Mouse (Mus musculus): Measurements from ENCODE around the gene Zfp362.

The Zfp362 gene

GRCm38 (mm10) chr4:128805150-128806042 is 449 bp downstream of the Zfp362 start:
- peak overlapping the region; percentile 79 for H3K4me3 ChIP-seq (replicated peaks; ENCODE audit: low read length)
- H3K4me1 ChIP-seq (replicated peaks; ENCODE audit: low read depth, low read length): peaks cover 42% of the 10 kb centered on the region
- H3K36me3 ChIP-seq (ENCODE audit: insufficient read depth, low read length): no peaks in the 10 kb centered on the region
- no peaks in the 10 kb centered on the region for H3K9me3 ChIP-seq (ENCODE audit: low read length)
- TF ChIP-seq NANOG (IDR thresholded peaks at IDR 0.05; ENCODE audit: borderline replicate concordance, low read length): no peak
- TF ChIP-seq POU5F1 (IDR thresholded peaks at IDR 0.05; ENCODE audit: borderline replicate concordance, low read length): no peak
- TF ChIP-seq CTCF (conservative IDR thresholded peaks at IDR 0.05; ENCODE audit: low read length): no peak
- H3K27me3 ChIP-seq (ENCODE audit: insufficient read depth, low read length): peaks cover 61% of the 10 kb centered on the region

DNA sequence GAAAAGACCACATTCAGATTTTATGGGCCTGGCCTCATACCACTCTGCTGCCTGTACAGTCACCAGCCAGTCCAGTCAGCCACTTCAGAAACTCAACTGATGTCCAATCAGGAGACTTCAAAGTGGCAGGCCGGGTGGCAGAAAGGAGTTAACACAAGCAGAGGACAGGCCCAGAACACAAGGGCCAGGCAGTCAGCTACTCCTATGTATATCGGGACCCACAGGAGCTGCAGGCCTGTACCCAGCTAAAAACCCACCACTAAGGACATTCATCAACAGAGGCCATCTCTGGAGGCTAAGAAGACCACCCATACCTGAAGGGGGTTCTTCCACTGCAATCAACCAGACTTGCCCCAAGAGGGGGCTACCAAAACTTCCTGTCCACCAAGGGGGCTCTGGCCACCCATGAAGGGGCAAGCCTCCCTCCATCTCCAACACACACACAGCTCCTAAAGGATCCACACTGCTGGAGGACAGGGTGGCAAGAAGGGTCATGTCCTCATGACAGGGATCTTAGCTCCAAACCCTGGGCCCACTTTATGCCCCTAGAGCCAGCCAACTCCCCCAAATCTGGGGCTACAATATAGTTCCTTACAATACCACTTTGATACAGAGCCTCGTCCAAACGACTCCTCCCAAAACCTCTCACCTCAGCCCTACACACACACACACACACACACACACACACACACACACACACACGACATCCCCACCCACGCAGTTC is 1.3 kb downstream of the Zfp362 start:
- TF ChIP-seq CTCF (conservative IDR thresholded peaks at IDR 0.05; ENCODE audit: low read length) (no peak), POU5F1 (IDR thresholded peaks at IDR 0.05; ENCODE audit: borderline replicate concordance, low read length) (no peak), NANOG (IDR thresholded peaks at IDR 0.05; ENCODE audit: borderline replicate concordance, low read length) (no peak)
- Histone ChIP-seq H3K36me3 (ENCODE audit: insufficient read depth, low read length) (no peaks in the 10 kb centered on the region), H3K4me1 (replicated peaks; ENCODE audit: low read depth, low read length) (peaks cover 40% of the 10 kb centered on the region), H3K9me3 (ENCODE audit: low read length) (no peaks in the 10 kb centered on the region), H3K27me3 (ENCODE audit: insufficient read depth, low read length) (peaks cover 63% of the 10 kb centered on the region), H3K4me3 (replicated peaks; ENCODE audit: low read length) (peak overlapping the region; percentile 79; the same call in 1 of the 2 replicates)

GRCm38 (mm10) chr4:128803569-128803968 is 2.3 kb downstream of the Zfp362 start:
- H3K9me3 ChIP-seq (ENCODE audit: low read length): no peaks in the 10 kb centered on the region
- TF ChIP-seq CTCF (conservative IDR thresholded peaks at IDR 0.05; ENCODE audit: low read length) (no peak), POU5F1 (IDR thresholded peaks at IDR 0.05; ENCODE audit: borderline replicate concordance, low read length) (no peak), NANOG (IDR thresholded peaks at IDR 0.05; ENCODE audit: borderline replicate concordance, low read length) (no peak)
- no peaks in the 10 kb centered on the region for H3K36me3 ChIP-seq (ENCODE audit: insufficient read depth, low read length)
- H3K4me1 ChIP-seq (replicated peaks; ENCODE audit: low read depth, low read length): peaks cover 47% of the 10 kb centered on the region
- H3K27me3 ChIP-seq (ENCODE audit: insufficient read depth, low read length): peaks cover 69% of the 10 kb centered on the region
- no peak overlapping the region for H3K4me3 ChIP-seq (replicated peaks; ENCODE audit: low read length)

- TF ChIP-seq NANOG (IDR thresholded peaks at IDR 0.05; ENCODE audit: borderline replicate concordance, low read length) (no peak), POU5F1 (IDR thresholded peaks at IDR 0.05; ENCODE audit: borderline replicate concordance, low read length) (no peak), CTCF (conservative IDR thresholded peaks at IDR 0.05; ENCODE audit: low read length) (no peak)
- Histone ChIP-seq H3K36me3 (ENCODE audit: insufficient read depth, low read length) (no peaks in the 10 kb centered on the region), H3K4me1 (replicated peaks; ENCODE audit: low read depth, low read length) (peaks cover 46% of the 10 kb centered on the region), H3K27me3 (ENCODE audit: insufficient read depth, low read length) (peaks cover 60% of the 10 kb centered on the region), H3K4me3 (replicated peaks; ENCODE audit: low read length) (no peak overlapping the region), H3K9me3 (ENCODE audit: low read length) (no peaks in the 10 kb centered on the region)
These were observed 4.0 kb downstream of the Zfp362 start for GRCm38 (mm10) chr4:128801675-128802465.

GRCm38 (mm10) chr4:128796788-128797187 is 9.1 kb downstream of the Zfp362 start:
- H3K9me3 ChIP-seq (ENCODE audit: low read length): no peaks in the 10 kb centered on the region
- peaks cover 42% of the 10 kb centered on the region for H3K4me1 ChIP-seq (replicated peaks; ENCODE audit: low read depth, low read length)
- peaks cover 30% of the 10 kb centered on the region for H3K27me3 ChIP-seq (ENCODE audit: insufficient read depth, low read length)
- H3K36me3 ChIP-seq (ENCODE audit: insufficient read depth, low read length): no peaks in the 10 kb centered on the region
- TF ChIP-seq POU5F1 (IDR thresholded peaks at IDR 0.05; ENCODE audit: borderline replicate concordance, low read length) (no peak), NANOG (IDR thresholded peaks at IDR 0.05; ENCODE audit: borderline replicate concordance, low read length) (no peak), CTCF (conservative IDR thresholded peaks at IDR 0.05; ENCODE audit: low read length) (no peak)
- no peak overlapping the region for H3K4me3 ChIP-seq (replicated peaks; ENCODE audit: low read length)

DNA sequence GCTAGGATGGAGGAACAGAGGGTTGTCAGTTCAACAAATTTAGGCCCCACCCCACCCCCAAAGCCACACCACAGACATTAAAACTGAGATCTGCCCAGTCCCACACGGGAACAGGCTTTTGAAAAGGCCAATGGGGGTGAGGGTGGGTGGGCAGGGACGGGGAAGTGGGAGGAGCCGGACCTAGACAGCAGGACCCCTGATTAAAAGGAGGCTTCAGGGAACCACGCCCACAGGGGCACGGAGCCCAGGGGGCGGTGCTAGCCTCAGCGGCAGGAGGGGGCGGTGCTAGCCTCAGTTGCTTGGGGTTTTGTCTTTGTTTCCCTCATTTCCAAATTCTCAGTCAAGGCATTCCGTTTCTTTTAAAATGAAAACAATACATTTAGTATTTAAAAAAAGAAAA is 10.2 kb downstream of the Zfp362 start:
- no peaks in the 10 kb centered on the region for H3K9me3 ChIP-seq (ENCODE audit: low read length)
- H3K27me3 ChIP-seq (ENCODE audit: insufficient read depth, low read length): peaks cover 39% of the 10 kb centered on the region
- no peaks in the 10 kb centered on the region for H3K36me3 ChIP-seq (ENCODE audit: insufficient read depth, low read length)
- H3K4me3 ChIP-seq (replicated peaks; ENCODE audit: low read length): no peak overlapping the region
- peaks cover 44% of the 10 kb centered on the region for H3K4me1 ChIP-seq (replicated peaks; ENCODE audit: low read depth, low read length)
- TF ChIP-seq NANOG (IDR thresholded peaks at IDR 0.05; ENCODE audit: borderline replicate concordance, low read length): no peak

DNA sequence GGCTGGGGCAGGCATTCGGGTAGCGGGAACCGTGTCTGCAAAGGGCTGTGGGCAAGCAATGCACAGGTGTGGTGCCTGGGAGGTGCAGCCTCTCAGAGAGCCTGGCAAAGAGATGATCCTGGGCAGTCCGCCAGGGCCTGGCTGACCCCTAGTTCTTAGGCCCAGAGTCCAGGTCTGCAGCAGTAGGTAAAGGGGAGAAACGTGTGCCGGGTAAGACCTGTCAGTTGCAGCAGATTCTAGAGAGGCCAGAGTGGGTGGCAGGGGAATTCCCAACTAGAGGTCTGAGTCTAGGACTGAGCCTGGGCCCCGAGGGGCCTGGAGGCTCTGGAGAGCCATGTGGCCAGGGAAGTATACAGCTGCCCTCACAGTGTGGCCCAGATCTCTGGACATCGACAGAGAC is 11.6 kb downstream of the Zfp362 start:
- Histone ChIP-seq H3K27me3 (ENCODE audit: insufficient read depth, low read length) (peaks cover 46% of the 10 kb centered on the region), H3K4me1 (replicated peaks; ENCODE audit: low read depth, low read length) (peaks cover 55% of the 10 kb centered on the region), H3K4me3 (replicated peaks; ENCODE audit: low read length) (no peak overlapping the region), H3K36me3 (ENCODE audit: insufficient read depth, low read length) (no peaks in the 10 kb centered on the region), H3K9me3 (ENCODE audit: low read length) (no peaks in the 10 kb centered on the region)
- no peak for TF ChIP-seq CTCF (conservative IDR thresholded peaks at IDR 0.05; ENCODE audit: low read length)
- TF ChIP-seq NANOG (IDR thresholded peaks at IDR 0.05; ENCODE audit: borderline replicate concordance, low read length): no peak
- no peak for TF ChIP-seq POU5F1 (IDR thresholded peaks at IDR 0.05; ENCODE audit: borderline replicate concordance, low read length)

DNA sequence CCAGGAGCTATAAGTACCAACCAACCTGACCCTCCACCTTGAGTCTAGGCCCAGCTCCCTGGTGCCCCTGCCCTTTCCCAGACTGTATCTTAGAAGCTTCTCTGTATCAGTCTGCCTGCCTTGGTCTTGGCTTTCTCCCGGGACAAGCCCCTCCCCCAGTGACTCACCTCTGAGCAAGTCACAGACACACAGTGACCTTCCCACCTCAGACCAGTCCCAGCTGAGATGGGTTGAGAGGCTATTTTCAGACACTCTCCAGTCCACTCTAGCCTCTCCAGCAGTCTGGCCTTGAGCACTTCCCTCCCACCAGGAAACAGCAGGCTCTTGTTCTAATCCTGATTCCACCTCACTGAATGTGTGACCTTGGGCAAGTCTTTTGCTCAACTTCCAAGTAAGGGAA is 12.1 kb downstream of the Zfp362 start:
- TF ChIP-seq NANOG (IDR thresholded peaks at IDR 0.05; ENCODE audit: borderline replicate concordance, low read length) (no peak), CTCF (conservative IDR thresholded peaks at IDR 0.05; ENCODE audit: low read length) (no peak), POU5F1 (IDR thresholded peaks at IDR 0.05; ENCODE audit: borderline replicate concordance, low read length) (no peak)
- no peaks in the 10 kb centered on the region for H3K9me3 ChIP-seq (ENCODE audit: low read length)
- no peaks in the 10 kb centered on the region for H3K36me3 ChIP-seq (ENCODE audit: insufficient read depth, low read length)
- H3K4me1 ChIP-seq (replicated peaks; ENCODE audit: low read depth, low read length): peaks cover 51% of the 10 kb centered on the region
- H3K27me3 ChIP-seq (ENCODE audit: insufficient read depth, low read length): peaks cover 43% of the 10 kb centered on the region
- no peak overlapping the region for H3K4me3 ChIP-seq (replicated peaks; ENCODE audit: low read length)

Measured in E14TG2a.4 (cell line).